Mouse (Mus musculus) cortical plate, adult 2 months (tissue): Measurements from ENCODE around the gene Cyp2d26.

Experiments
- CTCF ChIP-seq: fragments of 200-500 bp; IDR thresholded peaks from 2 replicates; pipeline ENCODE4 v1.5.1; 2011; ENCODE audit warnings: mild to moderate bottlenecking, control low read depth, low read length; ENCODE audit not compliant: insufficient read depth; ENCODE audit errors: extremely low read depth
- POLR2A ChIP-seq: fragments of 200-500 bp; IDR thresholded peaks from 2 replicates; pipeline ENCODE4 v1.6.1; 2011; ENCODE audit warnings: mild to moderate bottlenecking, low read length, control low read depth; ENCODE audit not compliant: insufficient read depth; ENCODE audit errors: extremely low read depth

DNA sequence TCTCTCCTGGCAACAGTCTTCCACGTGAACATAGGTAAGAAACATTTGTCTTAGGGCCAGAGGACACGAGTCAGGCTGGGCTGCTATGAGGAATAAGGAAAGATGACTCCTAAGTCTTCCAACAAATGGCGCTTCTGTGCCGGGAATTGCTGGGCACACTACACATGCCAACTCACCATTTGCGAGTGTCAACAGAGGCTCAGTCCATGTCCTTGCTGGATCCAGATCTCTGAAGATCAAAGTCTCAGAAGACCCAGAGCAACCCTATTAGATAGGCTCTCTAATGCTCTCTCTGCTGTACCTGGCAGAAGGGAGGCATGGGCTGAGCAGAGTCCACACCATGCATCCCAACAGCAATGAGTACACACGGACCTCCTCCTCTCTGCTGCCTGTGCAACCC, 29.2 kb downstream of the Cyp2d26 start:
- TF ChIP-seq CTCF (no peak), POLR2A (no peak)
